Mouse (Mus musculus) G1E (cell line): ENCODE data around the gene Efcab3. TPM values are rescaled to one million over a fixed set of nuclear protein-coding genes. Genes with fewer than 3 reads are reported as not detected.
"Not testable (repeated sequence)": the region's sequence is repeated elsewhere in the genome, so short reads cannot be mapped to it uniquely, and the experiment has no call there.

Experiments used
- ATAC-seq: 2 replicates; pipeline ENCODE4 v1.8.0; 2016; ENCODE audit warnings: mild to moderate bottlenecking; ENCODE audit not compliant: insufficient number of reproducible peaks, poor library complexity, low FRiP score, severe bottlenecking; ENCODE audit errors: extremely low read depth
- DNase-seq: peaks from one replicate; pipeline ENCODE4 v3.0.0; 2012; ENCODE audit warnings: low spot score
- H3K27me3 ChIP-seq: 2 replicates; pipeline ENCODE4 v1.6.1; 2012; ENCODE audit warnings: mild to moderate bottlenecking, low read length, inconsistent platforms; ENCODE audit not compliant: insufficient read depth
- H3K36me3 ChIP-seq: replicated peaks from 2 replicates; pipeline ENCODE3; 2012; ENCODE audit warnings: mild to moderate bottlenecking, inconsistent platforms
- H3K4me1 ChIP-seq: 2 replicates; pipeline ENCODE4 v1.6.1; 2012; ENCODE audit warnings: low read depth, low read length, inconsistent platforms, mixed read lengths; ENCODE audit not compliant: insufficient read depth
- H3K4me3 ChIP-seq: 2 replicates; pipeline ENCODE4 v1.5.1; 2012; ENCODE audit warnings: low read depth, mild to moderate bottlenecking, inconsistent platforms, low read length, moderate library complexity, mixed read lengths
- H3K9me3 ChIP-seq: replicated peaks from 2 replicates; pipeline ENCODE4 v1.6.1; 2012; ENCODE audit warnings: inconsistent platforms
- CTCF ChIP-seq: IDR thresholded peaks from 2 replicates; pipeline ENCODE4 v1.5.1; 2012; ENCODE audit warnings: low read depth, low read length, inconsistent platforms, mixed read lengths
- GATA1 ChIP-seq: IDR thresholded peaks from 2 replicates; pipeline ENCODE4 v1.6.1; 2012; ENCODE audit warnings: borderline replicate concordance, low read length, inconsistent platforms, mixed read lengths
- GATA2 ChIP-seq: IDR thresholded peaks from 2 replicates; pipeline ENCODE4 v1.6.1; 2012; ENCODE audit warnings: low read depth, low read length, inconsistent platforms, borderline replicate concordance
- POLR2AphosphoS5 ChIP-seq: IDR thresholded peaks from 2 replicates; pipeline ENCODE4 v1.6.1; 2012; ENCODE audit warnings: low read depth, low read length, inconsistent platforms; ENCODE audit not compliant: insufficient replicate concordance
- TAL1 ChIP-seq: conservative IDR thresholded peaks from 2 replicates; pipeline ENCODE4 v1.6.1; 2012; ENCODE audit warnings: low read depth, low read length, inconsistent platforms, mixed read lengths
- polyA plus RNA-seq: library from polyadenylated mRNA; stranded (reverse); fragments of >175 nt; gene quantifications from 2 replicates; pipeline ENCODE4 v1.2.3, GENCODE M21; 2012
- total RNA-seq, 2 experiments: library from RNA; stranded (forward) in 1 of 2; stranded (reverse) in 1 of 2; fragments of 200-1000 nt in 1 of 2; fragments of >200 nt in 1 of 2; fragmentation: Nextera tagmentation in 1 of 2; gene quantifications; 2 replicates each; pipeline ENCODE4 v1.2.3; 2014 to 2017

Efcab3 gene
- total and polyA plus RNA-seq, 3 experiments, result not detected

- ATAC-seq, result no peak
- Histone ChIP-seq H3K27me3 (no peaks in the 10 kb centered on the region; the same call in 1 of the 2 replicates), H3K9me3 (no peaks in the 10 kb centered on the region), H3K4me1 (peaks cover 7% of the 10 kb centered on the region; the same call in 1 of the 2 replicates), H3K4me3 (no peak overlapping the region), H3K36me3 (peaks cover 99% of the 10 kb centered on the region)
- no peak for DNase-seq
- TF ChIP-seq CTCF, result no peak
- no peak for TF ChIP-seq POLR2AphosphoS5
- TF ChIP-seq TAL1, result no peak
- TF ChIP-seq GATA1, result no peak
These were observed 72.3 kb downstream of the Efcab3 start for GRCm38 (mm10) chr11:105135692-105136091.

DNA sequence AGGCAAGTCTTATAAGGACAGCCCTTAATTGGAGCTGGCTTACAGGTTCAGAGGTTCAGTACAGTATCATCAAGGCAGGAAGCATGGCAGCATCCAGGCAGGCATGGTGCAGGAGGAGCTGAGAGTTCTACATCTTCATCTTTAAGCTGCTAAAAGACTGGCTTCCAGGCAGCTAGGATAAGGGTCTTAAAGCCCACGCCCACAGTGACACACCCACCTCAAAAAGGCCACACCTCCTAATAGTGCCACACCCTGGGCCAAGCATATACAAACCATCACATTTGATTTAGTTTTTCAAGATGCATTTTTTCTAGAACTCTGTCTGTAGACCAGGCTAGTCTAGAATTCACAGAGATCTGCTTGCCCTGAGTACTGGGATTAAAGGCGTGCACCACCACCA lies 73.9 kb downstream of the Efcab3 start:
- Histone ChIP-seq H3K4me1 (peaks cover 13% of the 10 kb centered on the region), H3K36me3 (peaks cover 98% of the 10 kb centered on the region)
- H3K9me3 ChIP-seq, H3K27me3 ChIP-seq, DNase-seq, H3K4me3 ChIP-seq, ATAC-seq: not testable (repeated sequence)

- H3K9me3 ChIP-seq, ATAC-seq, DNase-seq, H3K27me3 ChIP-seq, H3K4me3 ChIP-seq: not testable (repeated sequence)
- Histone ChIP-seq H3K36me3 (peaks cover 66% of the 10 kb centered on the region), H3K4me1 (peaks cover 29% of the 10 kb centered on the region)
These were observed 77.1 kb downstream of the Efcab3 start for GRCm38 (mm10) chr11:105140512-105140911.

GRCm38 (mm10) chr11:105141115-105141514 lies 77.7 kb downstream of the Efcab3 start:
- TF ChIP-seq POLR2AphosphoS5, result no peak
- TF ChIP-seq TAL1, result no peak
- no peaks in the 10 kb centered on the region; the same call in 1 of the 2 replicates for H3K27me3 ChIP-seq
- no peak for ATAC-seq
- H3K4me1 ChIP-seq, result peaks cover 31% of the 10 kb centered on the region
- H3K36me3 ChIP-seq, result peaks cover 60% of the 10 kb centered on the region
- H3K9me3 ChIP-seq, result no peaks in the 10 kb centered on the region
- DNase-seq, result no peak
- no peak overlapping the region for H3K4me3 ChIP-seq

- Histone ChIP-seq H3K36me3 (peaks cover 36% of the 10 kb centered on the region), H3K4me3 (no peak overlapping the region), H3K9me3 (no peaks in the 10 kb centered on the region), H3K27me3 (no peaks in the 10 kb centered on the region; the same call in 1 of the 2 replicates), H3K4me1 (peaks cover 37% of the 10 kb centered on the region)
- DNase-seq (no peak), ATAC-seq (no peak)
- TF ChIP-seq GATA2, result no peak
- no peak for TF ChIP-seq TAL1
- no peak for TF ChIP-seq POLR2AphosphoS5
- TF ChIP-seq GATA1, result no peak
- TF ChIP-seq CTCF, result no peak
These were observed 80.2 kb downstream of the Efcab3 start for GRCm38 (mm10) chr11:105143564-105143963.

- ATAC-seq (no peak), DNase-seq (no peak)
- H3K9me3 ChIP-seq, result no peaks in the 10 kb centered on the region
- H3K36me3 ChIP-seq, result peaks cover 31% of the 10 kb centered on the region
- no peak for TF ChIP-seq POLR2AphosphoS5
- TF ChIP-seq GATA1, result no peak
- no peak for TF ChIP-seq GATA2
- no peak for TF ChIP-seq CTCF
- no peak for TF ChIP-seq TAL1
- H3K4me3 ChIP-seq, result no peak overlapping the region
- no peaks in the 10 kb centered on the region; the same call in 1 of the 2 replicates for H3K27me3 ChIP-seq
- H3K4me1 ChIP-seq, result peaks cover 40% of the 10 kb centered on the region
These were observed 80.7 kb downstream of the Efcab3 start for GRCm38 (mm10) chr11:105144084-105144483.

- no peak for ATAC-seq
- no peak for TF ChIP-seq POLR2AphosphoS5
These were observed 81.3 kb downstream of the Efcab3 start for GRCm38 (mm10) chr11:105144508-105145210.

More at GRCm38 (mm10) chr11:105144508-105145210, 81.3 kb downstream of the Efcab3 start:
- no peak for DNase-seq
- Histone ChIP-seq H3K36me3 (peaks cover 26% of the 10 kb centered on the region), H3K4me3 (no peak overlapping the region), H3K9me3 (no peaks in the 10 kb centered on the region), H3K27me3 (no peaks in the 10 kb centered on the region), H3K4me1 (peaks cover 43% of the 10 kb centered on the region)
